Mouse (Mus musculus) CH12.LX (cell line): Measurements from ENCODE around the gene Fam19a5. TPM values are rescaled to one million over a fixed set of nuclear protein-coding genes. Genes with fewer than 3 reads are reported as not detected.

Experiments
- DNase-seq: peaks from one replicate; pipeline ENCODE4 v3.0.0-alpha.2; 2013; ENCODE audit errors: extremely low read depth
- H3K27ac ChIP-seq: 2 replicates; pipeline ENCODE4 v1.5.1; 2012; ENCODE audit warnings: low read depth, mild to moderate bottlenecking, control low read depth, moderate library complexity; ENCODE audit not compliant: insufficient read depth
- H3K27me3 ChIP-seq: replicated peaks from 2 replicates; pipeline ENCODE3; 2012; ENCODE audit warnings: inconsistent platforms
- H3K36me3 ChIP-seq, 2 experiments: replicated peaks in 1 of 2; 2 replicates each; pipeline versions ENCODE3 to v1.6.1; 2012; ENCODE audit warnings: inconsistent platforms in 1 of 2, low read length in 1 of 2, mild to moderate bottlenecking in 1 of 2, mixed read lengths in 1 of 2, moderate library complexity in 1 of 2; ENCODE audit not compliant: control insufficient read depth in 1 of 2, insufficient read depth in 1 of 2
- H3K4me1 ChIP-seq, 2 experiments: 2 replicates each; pipeline ENCODE4 v1.6.1; 2012; ENCODE audit warnings: inconsistent platforms in 1 of 2, moderate library complexity in 1 of 2; ENCODE audit not compliant: insufficient read depth in 2 of 2, control insufficient read depth in 1 of 2
- H3K4me2 ChIP-seq: 2 replicates; pipeline ENCODE4 v1.6.1; 2012; ENCODE audit warnings: low read depth, mild to moderate bottlenecking, control low read depth; ENCODE audit not compliant: poor library complexity, insufficient read depth, severe bottlenecking
- H3K4me3 ChIP-seq, 3 experiments: fragments of 150-350 bp in 1 of 3; sonication (generic) in 1 of 3; replicated peaks in 1 of 3; 2 replicates each; pipeline versions ENCODE3 to v1.5.1; 2011 to 2012; ENCODE audit warnings: low read depth in 2 of 3, low read length in 2 of 3, mild to moderate bottlenecking in 2 of 3, moderate library complexity in 2 of 3, control low read depth in 1 of 3, improper control_type of control experiment in 1 of 3, inconsistent platforms in 1 of 3, mixed read lengths in 1 of 3; ENCODE audit not compliant: poor library complexity in 1 of 3
- H3K79me2 ChIP-seq: replicated peaks from 2 replicates; pipeline ENCODE4 v1.6.1; 2012; ENCODE audit warnings: mild to moderate bottlenecking, moderate library complexity; ENCODE audit not compliant: control insufficient read depth, poor library complexity, insufficient read depth, severe bottlenecking; ENCODE audit errors: extremely low read depth
- H3K9ac ChIP-seq: 2 replicates; pipeline ENCODE4 v1.6.1; 2012; ENCODE audit warnings: low read depth, mild to moderate bottlenecking, control low read depth, moderate library complexity; ENCODE audit not compliant: insufficient read depth
- H3K9me3 ChIP-seq: replicated peaks from 2 replicates; pipeline ENCODE3; 2012; ENCODE audit warnings: low read length, inconsistent platforms, mixed read lengths
- CHD2 ChIP-seq: IDR thresholded peaks from 2 replicates; pipeline ENCODE4 v1.6.1; 2011; ENCODE audit warnings: low read length, improper control_type of control experiment
- ELF1 ChIP-seq: IDR thresholded peaks from 2 replicates; pipeline ENCODE4 v1.6.1; 2014; ENCODE audit warnings: low read depth, mild to moderate bottlenecking, inconsistent platforms, low read length, improper control_type of control experiment
- EP300 ChIP-seq: IDR thresholded peaks from 2 replicates; pipeline ENCODE4 v1.6.1; 2011; ENCODE audit warnings: low read length, improper control_type of control experiment
- IRF4 ChIP-seq: IDR thresholded peaks from 2 replicates; pipeline ENCODE4 v1.6.1; 2014; ENCODE audit warnings: low read depth, mild to moderate bottlenecking, inconsistent platforms, low read length, improper control_type of control experiment
- JUND ChIP-seq: conservative IDR thresholded peaks from 2 replicates; pipeline ENCODE4 v1.6.1; 2011; ENCODE audit warnings: low read depth, low read length, improper control_type of control experiment
- MAZ ChIP-seq: IDR thresholded peaks from 2 replicates; pipeline ENCODE4 v1.6.1; 2012; ENCODE audit warnings: low read depth, mild to moderate bottlenecking, inconsistent platforms, low read length, improper control_type of control experiment, moderate library complexity
- MXI1 ChIP-seq: IDR thresholded peaks from 2 replicates; pipeline ENCODE4 v1.6.1; 2011; ENCODE audit warnings: mild to moderate bottlenecking, low read depth, low read length, improper control_type of control experiment
- MYC ChIP-seq: IDR thresholded peaks from 2 replicates; pipeline ENCODE4 v1.6.1; 2011; ENCODE audit warnings: low read depth, mild to moderate bottlenecking, improper control_type of control experiment, low read length
- PAX5 ChIP-seq: IDR thresholded peaks from 2 replicates; pipeline ENCODE4 v1.6.1; 2012; ENCODE audit warnings: low read length, inconsistent platforms, mixed read lengths
- POLR2A ChIP-seq: IDR thresholded peaks from 2 replicates; pipeline ENCODE4 v1.6.1; 2011; ENCODE audit warnings: low read depth, mild to moderate bottlenecking, improper control_type of control experiment, low read length
- POLR2AphosphoS2 ChIP-seq: IDR thresholded peaks from 2 replicates; pipeline ENCODE4 v1.6.1; 2011; ENCODE audit warnings: low read depth, low read length, improper control_type of control experiment
- RAD21 ChIP-seq: IDR thresholded peaks from 2 replicates; pipeline ENCODE4 v1.6.1; 2011; ENCODE audit warnings: low read depth, mild to moderate bottlenecking, low read length, improper control_type of control experiment, moderate library complexity
- SIN3A ChIP-seq: IDR thresholded peaks from 2 replicates; pipeline ENCODE4 v1.6.1; 2012; ENCODE audit warnings: low read length, improper control_type of control experiment, inconsistent platforms
- SMC3 ChIP-seq: IDR thresholded peaks from 2 replicates; pipeline ENCODE4 v1.6.1; 2011; ENCODE audit warnings: low read depth, low read length, improper control_type of control experiment
- TBP ChIP-seq: conservative IDR thresholded peaks from 2 replicates; pipeline ENCODE4 v1.6.1; 2011; ENCODE audit warnings: low read depth, low read length, improper control_type of control experiment
- ZKSCAN1 ChIP-seq: IDR thresholded peaks from 2 replicates; pipeline ENCODE4 v1.6.1; 2012; ENCODE audit warnings: low read depth, inconsistent platforms, low read length, improper control_type of control experiment, borderline replicate concordance
- dilution Hi-C: fragments of 300-500 bp; cut with MboI; formaldehyde crosslinking; loops from 2 replicates; pipeline ENCODE4 v1.14.3; 2020; ENCODE audit warnings: low sequenced_read_pairs; ENCODE audit not compliant: extremely low pct_unique_long_range_greater_than_20kb, extremely low pct_ligation_motif_present
- in situ Hi-C: fragments of 300-500 bp; cut with MboI; formaldehyde crosslinking; loops from 3 replicates; pipeline ENCODE4 v1.14.3; 2019; ENCODE audit warnings: low sequenced_read_pairs, low pct_ligation_motif_present, low pct_unique_long_range_greater_than_20kb, mixed read lengths
- polyA plus RNA-seq: library from polyadenylated mRNA; unstranded; fragments of >175 nt; gene quantifications from 2 replicates; pipeline ENCODE4 v1.2.1, GENCODE M21; 2012; ENCODE audit warnings: low read depth; ENCODE audit not compliant: insufficient read length
- total RNA-seq, 2 experiments: library from RNA; depleted of rRNA; stranded (reverse); fragments of 300-350 nt in 1 of 2; fragments of >200 nt in 1 of 2; gene quantifications; 2 replicates each; pipeline ENCODE4 v1.2.3; 2012 to 2014

Fam19a5 gene
- total and polyA plus RNA-seq, 3 experiments: not detected

- dilution Hi-C loops: no loop called here
- no peaks in the 10 kb centered on the region for H3K36me3 ChIP-seq
- TF ChIP-seq IRF4 (no peak), POLR2AphosphoS2 (no peak), MAZ (no peak), ZKSCAN1 (no peak), RAD21 (no peak), POLR2A (no peak), JUND (no peak), SMC3 (no peak), PAX5 (no peak), MYC (no peak), ELF1 (no peak), MXI1 (no peak), SIN3A (no peak), EP300 (no peak), TBP (no peak), CHD2 (no peak)
- TF ChIP-seq, all 38 proteins: peak for 0
- Histone ChIP-seq H3K9ac (no peak overlapping the region), H3K9me3 (peaks cover 90% of the 10 kb centered on the region), H3K4me2 (no peak overlapping the region), H3K4me1 (no peaks in the 10 kb centered on the region), H3K27me3 (no peaks in the 10 kb centered on the region), H3K79me2 (no peaks in the 10 kb centered on the region), H3K4me3 (no peak overlapping the region), H3K27ac (no peak overlapping the region)
- in situ Hi-C loops: no loop called here
- DNase-seq: no peak
Measured at GRCm38 (mm10) chr15:87656496-87657155, 112.5 kb downstream of the Fam19a5 start.

- Histone ChIP-seq H3K9ac (no peak overlapping the region), H3K79me2 (no peaks in the 10 kb centered on the region), H3K36me3 (no peaks in the 10 kb centered on the region), H3K27ac (no peak overlapping the region), H3K4me2 (no peak overlapping the region), H3K4me1 (no peaks in the 10 kb centered on the region), H3K4me3 (no peak overlapping the region), H3K9me3 (peaks cover 91% of the 10 kb centered on the region), H3K27me3 (no peaks in the 10 kb centered on the region)
- in situ Hi-C loops: no loop called here
- dilution Hi-C loops: no loop called here
- no peak for TF ChIP-seq SIN3A
- DNase-seq: no peak
Measured at GRCm38 (mm10) chr15:87659729-87660128, 115.6 kb downstream of the Fam19a5 start.
